Mouse (Mus musculus) hindbrain, embryonic 16.5 days (tissue): ENCODE measurements around the gene Ppa1. TPM values are rescaled to one million over a fixed set of nuclear protein-coding genes. Genes with fewer than 3 reads are reported as not detected.
A peak's percentile ranks its signal among the peaks of the same experiment; 100 is the strongest.

Experiments
- ATAC-seq: fragments of 200-750 bp; cut with Nextera tagmentation; 2 replicates; pipeline ENCODE4 v1.8.0; 2017; ENCODE audit warnings: moderate TSS enrichment, moderate library complexity
- H3K27ac ChIP-seq: fragments of 300-500 bp; sonication (generic); 2 replicates; pipeline ENCODE4 v1.5.1; 2014; ENCODE audit warnings: low read depth, mild to moderate bottlenecking, control low read depth, low read length, moderate library complexity
- H3K27me3 ChIP-seq: fragments of 300-500 bp; sonication (generic); replicated peaks from 2 replicates; pipeline ENCODE4 v1.6.1; 2014; ENCODE audit warnings: low read length; ENCODE audit not compliant: control insufficient read depth, insufficient read depth
- H3K36me3 ChIP-seq: fragments of 300-500 bp; sonication (generic); 2 replicates; pipeline ENCODE4 v1.6.1; 2014; ENCODE audit warnings: mild to moderate bottlenecking, low read length, moderate library complexity, mixed read lengths; ENCODE audit not compliant: control insufficient read depth, insufficient read depth
- H3K4me1 ChIP-seq: fragments of 300-500 bp; sonication (generic); 2 replicates; pipeline ENCODE4 v1.6.1; 2014; ENCODE audit warnings: low read depth, low read length; ENCODE audit not compliant: control insufficient read depth, insufficient read depth
- H3K4me2 ChIP-seq: fragments of 300-500 bp; sonication (generic); 2 replicates; pipeline ENCODE4 v1.6.1; 2014; ENCODE audit warnings: mild to moderate bottlenecking, low read length, control low read depth, moderate library complexity
- H3K4me3 ChIP-seq: fragments of 300-500 bp; sonication (generic); 2 replicates; pipeline ENCODE4 v1.5.1; 2014; ENCODE audit warnings: mild to moderate bottlenecking, low read length, control low read depth, moderate library complexity
- H3K9ac ChIP-seq: fragments of 300-500 bp; sonication (generic); 2 replicates; pipeline ENCODE4 v1.6.1; 2014; ENCODE audit warnings: low read depth, mild to moderate bottlenecking, control low read depth, low read length, moderate library complexity
- H3K9me3 ChIP-seq: fragments of 300-500 bp; sonication (generic); 2 replicates; pipeline ENCODE4 v1.6.1; 2014; ENCODE audit warnings: mild to moderate bottlenecking, low read length, moderate library complexity; ENCODE audit not compliant: control insufficient read depth
- WGBS: fragments of 180-500 bp; shearing (Covaris S2); extraction: QIAGEN DNeasy Blood & Tissue Kit; methylation state at CpG from one replicate; pipeline ENCODE4 v1.1.7; 2014; 5-methylcytosine and 5-hydroxymethylcytosine counted together
- polyA plus RNA-seq: library from polyadenylated mRNA; unstranded; fragments of >200 nt; fragmentation: Nextera tagmentation; extraction: Ambion mirVana; gene quantifications from 2 replicates; pipeline ENCODE4 v1.2.1, GENCODE M21; 2015

The Ppa1 gene
- polyA plus RNA-seq, 1 experiment from 2014 or later, result 226 TPM

DNA sequence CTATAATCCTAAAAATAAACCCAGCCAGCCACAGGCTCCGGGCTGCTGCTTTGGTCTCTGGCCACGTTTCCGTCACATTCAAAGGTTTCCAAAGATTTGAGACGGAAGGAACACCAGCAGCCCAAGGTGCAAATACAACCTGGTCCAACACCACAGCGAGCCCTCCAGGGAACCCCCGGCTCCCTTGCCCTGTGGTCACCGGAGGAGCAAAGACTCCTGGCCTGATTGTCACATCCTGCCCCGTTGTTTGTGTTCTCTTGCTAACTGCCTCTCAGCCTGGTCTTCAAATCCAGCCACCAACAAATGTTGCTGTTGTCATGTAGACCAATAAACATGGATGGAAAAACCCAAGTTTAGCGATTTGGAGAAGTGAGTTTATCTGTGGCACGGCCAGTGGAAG, 15.9 kb upstream of the Ppa1 start:
- WGBS, result 84% methylated on average over 10 of the region's 10 CpGs
- H3K4me1 ChIP-seq, result no peaks in the 10 kb centered on the region
- no peak overlapping the region for H3K4me3 ChIP-seq
- no peak overlapping the region for H3K4me2 ChIP-seq
- H3K9ac ChIP-seq, result no peak overlapping the region
- no peak overlapping the region for H3K27ac ChIP-seq
- no peak for ATAC-seq
- H3K27me3 ChIP-seq, result no peaks in the 10 kb centered on the region; the same call in 1 of the 2 replicates
- H3K36me3 ChIP-seq, result no peaks in the 10 kb centered on the region
- no peaks in the 10 kb centered on the region; the same call in 1 of the 2 replicates for H3K9me3 ChIP-seq

DNA sequence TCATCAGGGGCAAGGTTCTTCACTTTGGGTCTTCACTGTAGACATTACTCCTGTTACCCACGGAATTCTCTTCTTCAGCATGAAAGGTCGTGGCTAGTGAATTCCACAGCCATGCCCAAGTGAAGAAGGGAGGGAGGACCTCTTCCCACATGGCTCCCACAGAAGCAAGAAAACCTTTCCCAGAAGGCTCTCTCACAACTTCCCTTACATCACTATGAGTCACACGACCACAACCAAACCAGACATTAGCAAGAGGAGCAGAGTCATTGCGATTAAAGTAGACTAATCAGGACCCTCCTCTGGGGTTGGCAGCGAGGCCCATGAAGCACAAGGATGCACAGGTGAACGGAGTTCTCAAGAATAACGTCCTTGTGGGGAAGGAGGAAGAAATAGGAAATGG, 11.3 kb upstream of the Ppa1 start:
- Histone ChIP-seq H3K4me3 (no peak overlapping the region), H3K4me2 (no peak overlapping the region), H3K36me3 (no peaks in the 10 kb centered on the region), H3K4me1 (no peaks in the 10 kb centered on the region), H3K27ac (no peak overlapping the region), H3K9ac (no peak overlapping the region), H3K9me3 (no peaks in the 10 kb centered on the region; the same call in 1 of the 2 replicates), H3K27me3 (no peaks in the 10 kb centered on the region)
- 79% methylated on average over 7 of the region's 7 CpGs for WGBS
- ATAC-seq, result no peak

DNA sequence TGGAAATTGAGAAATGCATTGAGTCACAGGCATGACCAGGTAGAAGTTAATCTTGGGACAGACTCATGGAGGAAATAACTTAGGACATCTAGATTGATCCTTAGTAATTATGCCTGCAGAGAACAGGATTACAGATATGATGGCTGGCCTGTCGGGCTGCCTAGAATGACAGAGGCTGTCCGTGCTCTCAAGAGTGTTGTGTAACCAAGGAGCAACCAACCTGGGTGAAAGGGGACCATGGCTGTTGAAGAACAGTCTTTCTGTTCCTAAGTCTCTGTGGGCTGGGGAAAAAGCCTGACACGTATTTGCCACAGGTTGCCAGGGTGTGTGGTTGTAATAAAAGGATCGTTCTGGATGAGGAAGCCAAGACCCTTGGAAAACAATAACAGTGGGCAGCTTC, 8.0 kb upstream of the Ppa1 start:
- WGBS, result 81% methylated on average over 4 of the region's 4 CpGs
- no peaks in the 10 kb centered on the region for H3K4me1 ChIP-seq
- no peak overlapping the region for H3K27ac ChIP-seq
- H3K4me3 ChIP-seq, result no peak overlapping the region
- no peak overlapping the region for H3K4me2 ChIP-seq
- no peaks in the 10 kb centered on the region; the same call in 1 of the 2 replicates for H3K9me3 ChIP-seq
- ATAC-seq, result no peak
- no peaks in the 10 kb centered on the region for H3K36me3 ChIP-seq
- H3K9ac ChIP-seq, result no peak overlapping the region
- no peaks in the 10 kb centered on the region for H3K27me3 ChIP-seq

DNA sequence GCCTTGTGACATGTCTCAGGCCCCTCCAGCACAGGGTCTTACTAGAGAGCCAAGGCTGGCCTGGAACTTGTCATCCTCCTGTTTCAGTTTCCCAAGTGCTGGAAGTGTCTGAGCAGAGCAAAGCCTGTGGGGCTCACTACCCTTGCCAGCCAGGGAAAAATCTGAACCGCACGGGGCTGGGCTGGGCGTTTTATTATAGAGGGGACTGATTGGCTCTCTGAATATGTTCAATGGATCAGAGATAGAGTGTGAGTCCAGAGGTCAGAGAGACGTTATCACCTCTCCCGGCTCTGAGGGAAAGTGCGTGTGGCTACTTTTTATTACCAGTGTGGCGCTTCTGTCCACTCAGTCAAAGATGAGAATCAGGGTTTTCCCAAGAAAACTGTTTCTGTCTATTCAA, 1.8 kb upstream of the Ppa1 start:
- whole genome bisulfite sequencing, result 75% methylated on average over 7 of the region's 7 CpGs
- Histone ChIP-seq H3K27ac (no peak overlapping the region), H3K9ac (no peak overlapping the region), H3K36me3 (no peaks in the 10 kb centered on the region), H3K4me3 (no peak overlapping the region), H3K4me1 (peaks cover 9% of the 10 kb centered on the region), H3K9me3 (no peaks in the 10 kb centered on the region), H3K4me2 (no peak overlapping the region), H3K27me3 (no peaks in the 10 kb centered on the region)
- ATAC-seq, result no peak

- peak; percentile 79 for ATAC-seq
- peak overlapping the region; percentile 90 for H3K27ac ChIP-seq
- peak overlapping the region; percentile 83 for H3K4me2 ChIP-seq
- peaks cover 9% of the 10 kb centered on the region for H3K4me1 ChIP-seq
- peak overlapping the region; percentile 89 for H3K4me3 ChIP-seq
- H3K9ac ChIP-seq, result peak overlapping the region; percentile 93
- H3K36me3 ChIP-seq, result 0 out of 2 replicates have a peak, but pooled peaks cover 2% of the 10 kb centered on the region
- no peaks in the 10 kb centered on the region for H3K9me3 ChIP-seq
- H3K27me3 ChIP-seq, result no peaks in the 10 kb centered on the region
- WGBS, result 1% methylated on average over 40 of the region's 49 CpGs
Measured at GRCm38 (mm10) chr10:61648737-61649645, 639 bp downstream of the Ppa1 start.

DNA sequence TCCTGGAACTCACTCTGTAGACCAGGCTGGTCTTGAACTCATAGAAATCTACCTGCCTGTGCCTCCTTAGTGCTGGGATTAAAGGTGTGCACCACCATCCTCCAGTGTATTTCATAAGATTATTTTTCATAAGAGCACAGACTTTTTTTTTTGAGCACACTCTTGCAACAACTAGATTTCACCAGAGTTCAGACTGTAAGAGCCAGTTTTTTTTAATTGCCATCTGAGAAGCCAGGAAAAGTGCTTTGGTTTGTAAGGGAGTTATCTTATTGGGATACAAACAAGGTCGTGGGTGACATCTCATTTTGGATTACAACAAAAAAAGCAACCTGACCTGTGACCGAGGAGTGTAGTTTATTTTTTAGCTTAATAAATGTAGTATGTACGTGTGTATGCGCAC, 5.8 kb downstream of the Ppa1 start:
- Histone ChIP-seq H3K4me3 (no peak overlapping the region), H3K4me1 (peaks cover 4% of the 10 kb centered on the region), H3K36me3 (peaks cover 9% of the 10 kb centered on the region), H3K9me3 (no peaks in the 10 kb centered on the region), H3K4me2 (no peak overlapping the region), H3K27ac (no peak overlapping the region), H3K9ac (no peak overlapping the region), H3K27me3 (no peaks in the 10 kb centered on the region)
- WGBS, result 95% methylated on average over 4 of the region's 4 CpGs
- ATAC-seq, result no peak

DNA sequence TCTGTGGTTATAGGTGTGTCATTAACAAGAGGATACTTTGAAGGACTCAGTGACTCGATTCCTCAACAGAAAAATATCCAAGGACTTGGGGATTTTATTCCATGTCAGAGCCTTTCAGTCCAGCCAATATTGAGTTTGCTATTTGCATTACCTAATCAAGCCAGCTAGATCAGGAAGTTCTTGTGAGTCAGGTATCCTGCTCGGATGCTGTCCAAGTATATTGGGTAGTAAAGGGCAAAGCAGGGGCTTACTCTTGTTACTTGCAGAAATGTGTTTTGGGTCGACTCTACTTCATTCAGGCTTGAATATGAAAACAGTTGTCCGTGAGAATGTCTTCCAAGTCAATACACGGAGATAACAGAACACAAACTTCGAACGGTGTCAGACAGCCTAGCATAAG, 6.3 kb downstream of the Ppa1 start:
- no peaks in the 10 kb centered on the region for H3K4me1 ChIP-seq
- no peaks in the 10 kb centered on the region for H3K9me3 ChIP-seq
- WGBS, result 92% methylated on average over 7 of the region's 7 CpGs
- no peak overlapping the region for H3K27ac ChIP-seq
- H3K4me2 ChIP-seq, result no peak overlapping the region
- H3K36me3 ChIP-seq, result peaks cover 14% of the 10 kb centered on the region
- H3K4me3 ChIP-seq, result no peak overlapping the region
- no peak for ATAC-seq
- no peak overlapping the region for H3K9ac ChIP-seq
- H3K27me3 ChIP-seq, result no peaks in the 10 kb centered on the region

DNA sequence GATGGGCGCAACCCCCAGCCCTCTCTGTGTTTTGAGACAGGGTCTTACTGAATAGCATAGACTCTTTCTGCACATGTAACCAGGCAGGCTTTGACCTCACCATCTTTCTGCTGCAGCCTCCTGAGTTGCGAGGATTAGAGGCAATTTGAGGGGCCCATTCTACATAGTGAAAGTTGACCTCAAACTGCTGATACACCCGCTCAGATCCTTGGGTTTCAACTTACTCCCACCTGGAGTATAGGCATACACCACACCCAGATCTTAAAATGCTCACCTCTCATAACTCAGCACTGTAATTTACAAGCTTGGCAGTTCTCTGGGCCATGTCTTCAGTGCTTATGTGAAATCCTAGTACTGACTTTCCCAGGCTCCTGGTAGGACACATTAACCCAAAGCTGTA, 6.8 kb downstream of the Ppa1 start:
- Histone ChIP-seq H3K9ac (no peak overlapping the region), H3K27me3 (no peaks in the 10 kb centered on the region), H3K4me2 (no peak overlapping the region), H3K36me3 (peaks cover 14% of the 10 kb centered on the region), H3K9me3 (no peaks in the 10 kb centered on the region), H3K4me1 (no peaks in the 10 kb centered on the region), H3K27ac (no peak overlapping the region), H3K4me3 (no peak overlapping the region)
- 93% methylated on average over 3 of the region's 3 CpGs for WGBS
- ATAC-seq, result no peak

- peaks cover 21% of the 10 kb centered on the region for H3K36me3 ChIP-seq
- H3K4me2 ChIP-seq, result no peak overlapping the region
- no peak overlapping the region for H3K9ac ChIP-seq
- no peaks in the 10 kb centered on the region for H3K4me1 ChIP-seq
- H3K27me3 ChIP-seq, result no peaks in the 10 kb centered on the region
- 0 out of 2 replicates have a peak, but pooled peaks have one; percentile 20 for ATAC-seq
- H3K27ac ChIP-seq, result no peak overlapping the region
- H3K9me3 ChIP-seq, result no peaks in the 10 kb centered on the region
- WGBS, result 92% methylated on average over 18 of the region's 18 CpGs
- no peak overlapping the region for H3K4me3 ChIP-seq
Measured at GRCm38 (mm10) chr10:61656928-61657882, 8.9 kb downstream of the Ppa1 start.
